Mouse (Mus musculus) kidney, postnatal 0 days (tissue): Measurements from ENCODE around the gene Acsm1. TPM values are rescaled to one million over a fixed set of nuclear protein-coding genes. Genes with fewer than 3 reads are reported as not detected.
"Not testable (repeated sequence)": the region's sequence is repeated elsewhere in the genome, so short reads cannot be mapped to it uniquely, and the experiment has no call there.

Experiments used
- ATAC-seq: fragments of 200-750 bp; cut with Nextera tagmentation; replicated peaks from 2 replicates; pipeline ENCODE4 v1.8.0; 2017; ENCODE audit warnings: low read depth, moderate number of reproducible peaks, moderate TSS enrichment, moderate library complexity; ENCODE audit not compliant: low FRiP score
- DNase-seq: peaks from one replicate; pipeline ENCODE4 v3.0.0-alpha.2; 2016; ENCODE audit warnings: low spot score
- H3K27ac ChIP-seq: fragments of 300-500 bp; sonication (generic); 2 replicates; pipeline ENCODE4 v1.5.1; 2014; ENCODE audit warnings: mild to moderate bottlenecking
- H3K27me3 ChIP-seq: fragments of 300-500 bp; sonication (generic); 2 replicates; pipeline ENCODE4 v1.6.1; 2014; ENCODE audit warnings: low read length, mixed read lengths; ENCODE audit not compliant: insufficient read depth
- H3K36me3 ChIP-seq: fragments of 300-500 bp; sonication (generic); 2 replicates; pipeline ENCODE4 v1.6.1; 2014; ENCODE audit warnings: low read length, mixed read lengths; ENCODE audit not compliant: insufficient read depth
- H3K4me1 ChIP-seq: fragments of 300-500 bp; sonication (generic); replicated peaks from 2 replicates; pipeline ENCODE4 v1.6.1; 2014; ENCODE audit warnings: antibody characterized with exemption, low read length, mixed read lengths; ENCODE audit not compliant: insufficient read depth
- H3K4me2 ChIP-seq: fragments of 300-500 bp; sonication (generic); 2 replicates; pipeline ENCODE4 v1.6.1; 2014; ENCODE audit warnings: mild to moderate bottlenecking, low read length, moderate library complexity, mixed read lengths
- H3K4me3 ChIP-seq: fragments of 300-500 bp; sonication (generic); replicated peaks from 2 replicates; pipeline ENCODE4 v1.5.1; 2014; ENCODE audit warnings: low read depth, low read length
- H3K9ac ChIP-seq: fragments of 300-500 bp; sonication (generic); 2 replicates; pipeline ENCODE4 v1.6.1; 2014; ENCODE audit warnings: low read depth, low read length
- H3K9me3 ChIP-seq: fragments of 300-500 bp; sonication (generic); replicated peaks from 2 replicates; pipeline ENCODE4 v1.6.1; 2016; ENCODE audit warnings: low read length, inconsistent platforms, mixed read lengths
- CTCF ChIP-seq: IDR thresholded peaks from 2 replicates; pipeline ENCODE4 v1.5.1; 2016; ENCODE audit warnings: antibody characterized with exemption, low read depth, mild to moderate bottlenecking, moderate library complexity
- WGBS: fragments of 180-500 bp; shearing (Covaris S2); extraction: QIAGEN DNeasy Blood & Tissue Kit; methylation state at CpG from one replicate; pipeline ENCODE4 v1.1.7; 2014; 5-methylcytosine and 5-hydroxymethylcytosine counted together
- polyA plus RNA-seq: library from polyadenylated mRNA; unstranded; fragments of >200 nt; fragmentation: Nextera tagmentation; extraction: Ambion mirVana; gene quantifications from 2 replicates; pipeline ENCODE4 v1.2.1, GENCODE M21; 2015

Gene Acsm1
- polyA plus RNA-seq, result 32.7 and 36.6 TPM in 2 replicates

DNA sequence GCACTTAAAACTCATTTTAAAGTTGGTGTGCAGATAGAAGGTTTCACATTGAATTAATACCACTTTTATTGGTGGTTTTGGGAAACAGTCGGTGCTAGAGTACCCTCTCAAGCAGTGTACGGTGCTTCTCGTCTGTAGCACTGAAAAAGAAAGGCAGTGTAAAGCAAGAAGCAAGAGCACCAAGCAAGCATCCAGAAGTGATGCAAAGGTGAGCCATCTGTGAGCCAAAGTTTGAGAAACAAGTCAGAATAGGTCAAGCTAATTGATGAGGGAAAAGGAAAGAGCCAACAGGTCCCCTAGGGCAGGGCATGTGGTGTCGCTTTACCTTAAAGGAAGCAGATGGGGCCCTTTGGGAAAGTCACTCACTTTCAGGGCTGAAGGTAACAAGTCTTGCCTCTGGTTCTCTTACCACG is at the start of gene Acsm1:
TSS of gene Acsm1 (plus strand) at position 363 of the 413 bp plus-strand sequence.
- Histone ChIP-seq H3K9ac (no peak within 1 kb of the TSS), H3K4me1 (no peaks in the 10 kb centered on the region), H3K27me3 (no peaks in the 10 kb centered on the region), H3K4me3 (no peak within 1 kb of the TSS), H3K4me2 (no peak within 1 kb of the TSS), H3K36me3 (no peaks in the 10 kb centered on the region), H3K27ac (peak within 1 kb of the TSS; percentile 28; the same call in 1 of the 2 replicates), H3K9me3 (no peaks in the 10 kb centered on the region)
- no peak for TF ChIP-seq CTCF
- no peak for ATAC-seq
- 66% methylated on average over 5 of the region's 5 CpGs for WGBS
- DNase-seq, result no peak

DNA sequence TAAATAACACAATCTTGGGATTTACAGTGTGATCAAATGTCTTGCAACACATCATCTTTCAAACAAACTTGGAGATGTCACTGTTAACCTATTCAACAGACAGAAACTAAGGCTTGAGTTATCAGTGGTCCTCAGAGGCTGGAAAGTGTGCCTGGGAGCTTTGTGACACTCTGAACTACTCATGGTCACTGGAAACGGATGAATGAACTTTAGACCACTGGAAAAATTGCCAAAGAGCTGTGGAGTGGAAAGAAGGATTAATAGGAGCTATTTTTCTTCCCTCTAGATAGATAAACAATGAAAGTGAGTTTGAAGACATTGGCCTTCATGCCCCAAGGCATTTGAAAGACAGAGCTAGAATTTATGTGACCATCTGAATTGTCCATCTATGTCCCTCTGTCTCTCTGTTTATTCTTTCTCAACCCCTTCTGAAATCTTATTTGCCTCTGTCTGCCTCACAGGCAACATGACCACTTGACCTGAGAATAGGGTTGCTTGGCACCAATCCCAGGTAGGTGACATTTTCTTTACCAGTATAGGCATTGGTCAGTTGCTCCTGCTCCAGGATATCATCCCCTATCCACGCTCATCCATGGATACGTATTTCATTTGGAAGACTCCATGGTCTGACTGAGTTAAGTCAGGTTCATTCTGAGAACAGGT is 46.9 kb upstream of the Acsm1 start:
- Histone ChIP-seq H3K36me3 (no peaks in the 10 kb centered on the region), H3K27ac (no peak overlapping the region), H3K9me3 (no peaks in the 10 kb centered on the region), H3K4me3 (no peak overlapping the region), H3K27me3 (no peaks in the 10 kb centered on the region), H3K4me1 (no peaks in the 10 kb centered on the region), H3K4me2 (no peak overlapping the region), H3K9ac (no peak overlapping the region)
- no peak for ATAC-seq
- no peak for DNase-seq
- WGBS, result 55% methylated on average over 3 of the region's 3 CpGs
- TF ChIP-seq CTCF, result no peak

DNA sequence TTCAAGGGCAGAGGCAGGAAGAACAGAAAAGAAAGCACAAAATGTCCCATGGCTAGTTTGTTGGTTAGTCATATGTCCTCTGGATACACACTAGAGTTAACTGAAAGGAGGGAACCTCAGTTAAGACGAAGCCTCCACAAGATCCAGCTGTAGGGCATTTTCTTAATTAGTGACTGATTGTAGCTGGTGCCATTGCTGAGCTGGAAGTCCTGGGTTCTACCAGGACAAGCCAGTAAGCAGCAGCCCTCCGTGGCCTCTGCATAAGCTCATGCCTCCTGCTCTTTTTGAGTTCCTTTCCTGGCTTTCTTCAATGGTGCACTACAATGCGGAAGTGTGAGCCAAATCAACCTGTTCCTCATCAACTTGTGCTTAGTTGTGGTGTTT is 46.4 kb upstream of the Acsm1 start:
- TF ChIP-seq CTCF, result no peak
- ATAC-seq (no peak), DNase-seq (no peak)
- WGBS, result 66% methylated on average over 3 of the region's 3 CpGs
- Histone ChIP-seq H3K9me3 (no peaks in the 10 kb centered on the region), H3K36me3 (no peaks in the 10 kb centered on the region), H3K27ac (no peak overlapping the region), H3K4me2 (no peak overlapping the region), H3K4me3 (no peak overlapping the region), H3K4me1 (no peaks in the 10 kb centered on the region), H3K27me3 (no peaks in the 10 kb centered on the region), H3K9ac (no peak overlapping the region)

DNA sequence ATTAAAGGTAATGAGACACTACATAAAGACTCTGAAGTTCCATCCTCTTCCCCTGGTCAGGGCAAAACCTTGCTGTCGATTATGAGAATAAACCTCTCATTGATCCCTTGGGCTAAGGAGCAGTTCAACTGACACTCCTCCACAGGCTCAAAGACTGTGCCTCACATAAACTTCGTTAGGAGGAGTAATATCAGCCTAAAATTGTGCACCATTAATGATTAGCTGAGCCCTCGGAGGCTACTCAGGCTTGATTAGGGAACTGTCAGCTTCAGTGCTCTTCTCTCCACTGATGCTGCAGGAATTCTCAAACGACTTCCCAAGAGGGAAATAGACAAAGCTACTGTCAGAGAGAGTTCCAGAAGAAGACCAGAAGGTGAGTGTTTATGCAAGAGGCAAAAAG is 45.4 kb upstream of the Acsm1 start:
- H3K27ac ChIP-seq, result no peak overlapping the region
- H3K9ac ChIP-seq, result no peak overlapping the region
- H3K27me3 ChIP-seq, result no peaks in the 10 kb centered on the region
- H3K4me2 ChIP-seq, result no peak overlapping the region
- WGBS, result 41% methylated on average over 4 of the region's 4 CpGs
- no peaks in the 10 kb centered on the region for H3K4me1 ChIP-seq
- no peak for TF ChIP-seq CTCF
- DNase-seq (no peak), ATAC-seq (no peak)
- H3K9me3 ChIP-seq, result no peaks in the 10 kb centered on the region
- no peaks in the 10 kb centered on the region for H3K36me3 ChIP-seq
- no peak overlapping the region for H3K4me3 ChIP-seq

DNA sequence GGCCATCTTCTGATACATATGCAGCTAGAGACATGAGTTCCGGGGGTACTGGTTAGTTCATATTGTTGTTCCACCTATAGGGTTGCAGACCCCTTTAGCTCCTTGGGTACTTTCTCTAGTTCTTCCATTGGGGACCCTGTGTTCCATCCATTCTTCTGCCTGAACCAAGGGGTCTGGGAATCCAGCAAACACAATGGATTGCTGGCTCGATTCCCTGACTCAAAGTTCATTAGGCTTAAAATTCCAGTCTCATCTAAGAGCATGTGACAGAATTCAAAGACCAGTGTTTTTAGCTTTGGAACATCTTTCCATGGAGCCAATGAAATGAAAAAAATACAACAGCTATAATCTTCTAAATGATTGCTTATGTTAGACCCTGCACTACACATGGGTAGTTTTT is 44.4 kb upstream of the Acsm1 start:
- WGBS, result 94% methylated on average over 2 of the region's 2 CpGs

DNA sequence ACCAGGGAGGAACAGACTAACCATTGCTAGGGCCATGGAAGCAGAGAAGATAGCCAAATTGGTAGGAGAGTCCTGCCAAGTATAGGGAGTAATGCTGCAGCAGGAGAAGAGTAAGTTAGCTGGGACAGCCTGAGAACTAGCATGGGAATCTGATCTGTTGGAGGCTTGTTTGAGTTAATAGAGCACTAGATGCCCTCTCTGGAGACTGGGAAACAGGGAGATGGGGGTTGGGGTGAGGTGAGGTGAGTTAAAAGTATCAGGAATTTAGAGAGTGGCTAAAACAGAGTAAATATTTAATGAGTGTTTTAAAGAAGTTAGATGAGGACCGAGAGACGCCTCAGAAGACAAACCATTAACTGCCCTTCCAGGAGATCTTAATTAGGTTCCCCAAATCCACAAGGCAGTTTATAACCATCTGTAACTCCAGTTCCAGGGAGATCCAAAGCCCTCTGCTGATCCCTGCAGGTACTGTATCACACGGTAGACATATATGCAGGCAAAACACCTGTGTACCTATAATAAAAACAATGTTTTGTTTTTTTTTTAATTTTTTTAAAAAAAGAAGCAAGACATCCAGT is 12.2 kb upstream of the Acsm1 start:
- Histone ChIP-seq H3K4me1 (no peaks in the 10 kb centered on the region), H3K27ac (no peak overlapping the region), H3K9me3 (no peaks in the 10 kb centered on the region), H3K4me2 (no peak overlapping the region), H3K4me3 (no peak overlapping the region), H3K27me3 (no peaks in the 10 kb centered on the region), H3K36me3 (no peaks in the 10 kb centered on the region), H3K9ac (no peak overlapping the region)
- TF ChIP-seq CTCF, result no peak
- DNase-seq (no peak), ATAC-seq (no peak)
- WGBS, result 56% methylated on average over 3 of the region's 3 CpGs

More for the DNA sequence above, 44.4 kb upstream of the Acsm1 start:
- H3K4me1 ChIP-seq, H3K4me3 ChIP-seq, H3K27ac ChIP-seq, H3K27me3 ChIP-seq, H3K4me2 ChIP-seq, H3K9ac ChIP-seq, H3K36me3 ChIP-seq, DNase-seq, ATAC-seq, H3K9me3 ChIP-seq: not testable (repeated sequence)
